ENCODE assay signal across 8 mouse cellular contexts in the genomic region with DNA sequence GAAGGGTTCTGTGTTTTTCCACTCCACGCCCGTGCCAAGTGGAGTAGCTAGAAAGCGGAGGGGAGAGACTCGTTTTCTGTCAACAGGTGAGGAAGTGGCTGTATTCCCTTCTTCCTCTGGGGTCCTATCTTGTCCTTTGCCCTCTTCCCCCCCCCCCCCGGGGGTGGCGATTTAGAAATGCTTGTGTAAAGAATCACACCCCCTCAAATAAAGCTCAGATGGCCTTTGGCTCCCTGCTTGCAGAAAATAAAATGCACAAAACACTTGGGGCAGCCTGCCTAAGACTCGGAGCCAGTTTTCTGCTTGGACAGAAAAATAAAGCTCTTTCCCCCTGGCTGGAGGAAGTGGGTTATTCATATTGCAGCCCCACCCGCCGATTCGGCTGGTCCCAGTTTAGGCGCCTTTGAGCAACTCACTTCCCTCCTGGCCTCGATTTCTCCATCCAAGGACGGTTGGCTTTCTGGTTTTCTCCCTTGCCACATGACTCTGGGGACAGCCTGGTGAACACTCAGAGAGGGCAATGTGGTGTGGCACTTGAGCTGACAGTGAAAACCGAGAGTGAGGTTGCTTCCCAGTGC. TPM values are rescaled to one million over a fixed set of nuclear protein-coding genes. Genes with fewer than 3 reads are reported as not detected.
DNase-seq lines count a peak whose midpoint lies in the region; ATAC-seq and TF ChIP-seq lines count a peak whose summit lies in the region.

No protein-coding gene starts in this region.

- no peaks in the 10 kb centered on the region; the same call in 1 of the 2 replicates for H3K79me2 ChIP-seq in MEL (ENCODE audit: control insufficient read depth, insufficient read depth, low read length, poor library complexity)

- H3K27me3 ChIP-seq in MEL (ENCODE audit: control insufficient read depth in 1 of 2, insufficient read depth in 2 of 2, low read length in 2 of 2), result no peaks in the 10 kb centered on the region
- H3K27me3 ChIP-seq in lung, postnatal 0 days (replicated peaks; ENCODE audit: insufficient read depth, low read length), result no peaks in the 10 kb centered on the region
- H3K27me3 ChIP-seq in stomach, embryonic 16.5 days (ENCODE audit: control insufficient read depth, insufficient read depth, low read length), result no peaks in the 10 kb centered on the region

- peak overlapping the region; percentile 70 for H3K4me2 ChIP-seq in lung, postnatal 0 days (replicated peaks; ENCODE audit: low read depth, low read length)
- peak overlapping the region; percentile 63 for H3K4me2 ChIP-seq in stomach, embryonic 16.5 days (ENCODE audit: low read depth, low read length)

- no peak for TF ChIP-seq CTCF in MEL (IDR thresholded peaks at IDR 0.05 in 2 of 3, conservative IDR thresholded peaks at IDR 0.05 in 1 of 3; ENCODE audit: control insufficient read depth in 1 of 3, insufficient read depth in 1 of 3, low read depth in 2 of 3, low read length in 3 of 3, poor library complexity in 1 of 3, severe bottlenecking in 1 of 3)
- peak; percentile 3; the same call in 1 of the 2 replicates for TF ChIP-seq CTCF in lung, postnatal 0 days (IDR thresholded peaks at IDR 0.05)

- H3K36me3 ChIP-seq in MEL (ENCODE audit: control insufficient read depth in 1 of 2, insufficient read depth in 2 of 2, low read length in 2 of 2), result peaks cover 0 to 3% of the 10 kb centered on the region in 2 experiments; a peak in 1 of 4 replicates
- H3K36me3 ChIP-seq in lung, postnatal 0 days (ENCODE audit: insufficient read depth, low read length), result no peaks in the 10 kb centered on the region
- no peaks in the 10 kb centered on the region for H3K36me3 ChIP-seq in stomach, embryonic 16.5 days (ENCODE audit: control insufficient read depth, insufficient read depth, low read length)

- TF ChIP-seq RAD21 in MEL (IDR thresholded peaks at IDR 0.05; ENCODE audit: low read depth, low read length), result no peak

- intact Hi-C loops in gastrocnemius, postnatal 14 days (cut with DNase I; ENCODE audit: low total_unique reads), result no loop called here

- no peak overlapping the region for H3K27ac ChIP-seq in MEL (ENCODE audit: control insufficient read depth, low read depth, low read length)
- H3K27ac ChIP-seq in lung, postnatal 0 days (ENCODE audit: low read length), result peak overlapping the region; percentile 71
- H3K27ac ChIP-seq in stomach, embryonic 16.5 days (ENCODE audit: low read length), result peak overlapping the region; percentile 22; the same call in 1 of the 2 replicates

- ATAC-seq in lung, postnatal 0 days, result no peak
- ATAC-seq in stomach, embryonic 16.5 days (ENCODE audit: insufficient read depth, low FRiP score), result no peak

- H3K9me3 ChIP-seq in MEL (replicated peaks; ENCODE audit: insufficient read depth, low read length), result no peaks in the 10 kb centered on the region
- H3K9me3 ChIP-seq in lung, postnatal 0 days (ENCODE audit: low read length), result no peaks in the 10 kb centered on the region
- no peaks in the 10 kb centered on the region for H3K9me3 ChIP-seq in stomach, embryonic 16.5 days (replicated peaks; ENCODE audit: control insufficient read depth, low read length)

- H3K4me1 ChIP-seq in MEL (ENCODE audit: control insufficient read depth in 1 of 2, insufficient read depth in 2 of 2, low read length in 2 of 2), result peaks cover 0 to 6% of the 10 kb centered on the region in 2 experiments; a peak in 1 of 4 replicates
- peaks cover 6% of the 10 kb centered on the region for H3K4me1 ChIP-seq in lung, postnatal 0 days (ENCODE audit: insufficient read depth, low read depth, low read length)
- H3K4me1 ChIP-seq in stomach, embryonic 16.5 days (ENCODE audit: control insufficient read depth, insufficient read depth, low read length), result peaks cover 33% of the 10 kb centered on the region

- peak overlapping the region; percentile 76 for H3K9ac ChIP-seq in MEL (ENCODE audit: control insufficient read depth, low read depth, low read length, poor library complexity, severe bottlenecking)
- H3K9ac ChIP-seq in lung, postnatal 0 days (replicated peaks; ENCODE audit: low read depth), result peak overlapping the region; percentile 43
- peak overlapping the region; percentile 72 for H3K9ac ChIP-seq in stomach, embryonic 16.5 days (ENCODE audit: low read length)

- H3K4me3 ChIP-seq in MEL (ENCODE audit: control insufficient read depth in 1 of 2, insufficient read depth in 1 of 2, low read depth in 2 of 2, low read length in 2 of 2), result peak overlapping the region; percentile 76 to 99
- H3K4me3 ChIP-seq in lung, postnatal 0 days (ENCODE audit: low read depth, low read length), result peak overlapping the region; percentile 55
- H3K4me3 ChIP-seq in stomach, embryonic 16.5 days (replicated peaks; ENCODE audit: low read length), result peak overlapping the region; percentile 62

- TF ChIP-seq EP300 in MEL (IDR thresholded peaks at IDR 0.05; ENCODE audit: low read depth in 1 of 2, low read length in 2 of 2), result no peak
- no peak for TF ChIP-seq EP300 in lung, postnatal 0 days (IDR thresholded peaks at IDR 0.05)

- WGBS in lung, postnatal 0 days, result 10% methylated on average over 14 of the region's 14 CpGs
- 20% methylated on average over 14 of the region's 14 CpGs for WGBS in stomach, embryonic 16.5 days

- TF ChIP-seq POLR2A in MEL (IDR thresholded peaks at IDR 0.05; ENCODE audit: control insufficient read depth in 1 of 2, insufficient read depth in 1 of 2, low read depth in 1 of 2, low read length in 2 of 2, poor library complexity in 1 of 2), result no peak

- DNase-seq in 3T3-L1 (ENCODE audit: low read depth, low spot score), result peak; percentile 43
- DNase-seq in MEL (ENCODE audit: low read depth, low spot score), result peak; percentile 47
- peak; percentile 59 for DNase-seq in gastrocnemius, postnatal 14 days
- DNase-seq in induced T-regulatory cell, adult 2 months (ENCODE audit: low read depth), result peak; percentile 39
- DNase-seq in lung, postnatal 0 days (ENCODE audit: low spot score), result peak; percentile 55
- no peak for DNase-seq in cerebellum, adult 11 months
- no peak for DNase-seq in urinary bladder, adult 18-20 months (ENCODE audit: low spot score in 2 of 2)

TF ChIP-seq in MEL, 35 proteins besides CTCF, POLR2A, EP300 and RAD21:
- TF ChIP-seq MAFK (IDR thresholded peaks at IDR 0.05; ENCODE audit: borderline replicate concordance, low read depth, low read length) (no peak), ETS1 (IDR thresholded peaks at IDR 0.05; ENCODE audit: low read depth, low read length) (no peak), ELF1 (IDR thresholded peaks at IDR 0.05; ENCODE audit: low read depth, low read length) (no peak)

RNA-seq across cellular contexts. Expression of gene Slc8b1, which starts 0.8 kb away (rescaled TPM):
- 2.3 and 2.7 TPM in 2 replicates for total RNA-seq in MEL (2012; rRNA removed)
- 1 to 10 TPM in 1 of 2 experiments, not detected in 1; 5.9 TPM for polyA plus RNA-seq in MEL (2012; ENCODE audit: insufficient read depth in 1 of 2, insufficient read length in 2 of 2, low read depth in 1 of 2, low replicate concordance in 2 of 2, missing spikeins in 1 of 2)
- total RNA-seq in gastrocnemius, postnatal 14 days (2021), result 10 to 100 TPM; 12.5 to 13.0 TPM
- 12.1 and 14.7 TPM in 2 replicates for polyA plus RNA-seq in lung, postnatal 0 days (2015; fragmentation: Nextera tagmentation; extraction: Ambion mirVana)
- 8.6 and 9.2 TPM in 2 replicates for polyA plus RNA-seq in stomach, embryonic 16.5 days (2015; fragmentation: Nextera tagmentation; extraction: Ambion mirVana)

RNA-seq across cellular contexts. Expression of gene Plbd2, which starts 8.3 kb away (rescaled TPM):
- 9.2 and 10.1 TPM in 2 replicates for total RNA-seq in MEL (2012; rRNA removed)
- 10 to 100 TPM in 1 of 2 experiments, not detected in 1; 30.5 TPM for polyA plus RNA-seq in MEL (2012; ENCODE audit: insufficient read depth in 1 of 2, insufficient read length in 2 of 2, low read depth in 1 of 2, low replicate concordance in 2 of 2, missing spikeins in 1 of 2)
- 10 to 100 TPM; 31.7 to 34.3 TPM for total RNA-seq in gastrocnemius, postnatal 14 days (2021)
- polyA plus RNA-seq in lung, postnatal 0 days (2015; fragmentation: Nextera tagmentation; extraction: Ambion mirVana), result 63.1 and 69.2 TPM in 2 replicates
- 37.1 and 40.3 TPM in 2 replicates for polyA plus RNA-seq in stomach, embryonic 16.5 days (2015; fragmentation: Nextera tagmentation; extraction: Ambion mirVana)

RNA-seq across cellular contexts. Expression of gene Sds, which starts 35.4 kb away (rescaled TPM):
- not detected in 2 replicates for total RNA-seq in MEL (2012; rRNA removed)
- under 1 TPM in 1 of 2 experiments, not detected in 1; 0.17 TPM for polyA plus RNA-seq in MEL (2012; ENCODE audit: insufficient read depth in 1 of 2, insufficient read length in 2 of 2, low read depth in 1 of 2, low replicate concordance in 2 of 2, missing spikeins in 1 of 2)
- total RNA-seq in gastrocnemius, postnatal 14 days (2021), result not detected
- polyA plus RNA-seq in lung, postnatal 0 days (2015; fragmentation: Nextera tagmentation; extraction: Ambion mirVana), result not detected in 2 replicates
- polyA plus RNA-seq in stomach, embryonic 16.5 days (2015; fragmentation: Nextera tagmentation; extraction: Ambion mirVana), result 0.18 and 0.70 TPM in 2 replicates

RNA-seq across cellular contexts. Expression of gene Sdsl, which starts 39.1 kb away (rescaled TPM):
- total RNA-seq in MEL (2012; rRNA removed), result 8.2 and 12.1 TPM in 2 replicates
- polyA plus RNA-seq in MEL (2012; ENCODE audit: insufficient read depth in 1 of 2, insufficient read length in 2 of 2, low read depth in 1 of 2, low replicate concordance in 2 of 2, missing spikeins in 1 of 2), result 10 to 100 TPM in 1 of 2 experiments, not detected in 1; 21.0 TPM
- total RNA-seq in gastrocnemius, postnatal 14 days (2021), result under 1 TPM; 0.40 to 0.55 TPM
- 1.7 and 1.8 TPM in 2 replicates for polyA plus RNA-seq in lung, postnatal 0 days (2015; fragmentation: Nextera tagmentation; extraction: Ambion mirVana)
- polyA plus RNA-seq in stomach, embryonic 16.5 days (2015; fragmentation: Nextera tagmentation; extraction: Ambion mirVana), result 16.4 and 16.7 TPM in 2 replicates

Comparison
In these comparisons a context has a peak if more than half of its experiments do, and no peak if none do; other contexts are left out.
1. DNase-seq: peak in 3T3-L1 (single experiment), MEL (single experiment), gastrocnemius, postnatal 14 days (single experiment), induced T-regulatory cell, adult 2 months (single experiment) and lung, postnatal 0 days (single experiment); none in cerebellum, adult 11 months (single experiment) and urinary bladder, adult 18-20 months (0 of 2).
2. Peak in every context shown above with its lines, with median percentiles within 50 percentile points of each other: H3K4me3 ChIP-seq and H3K9ac ChIP-seq.